ENCODE assay signal across 8 mouse cellular contexts in genomic region chr4:149650493-149651193, GRCm38 (mm10). TPM values are rescaled to one million over a fixed set of nuclear protein-coding genes. Genes with fewer than 3 reads are reported as not detected.
DNase-seq lines count a peak whose midpoint lies in the region; ATAC-seq and TF ChIP-seq lines count a peak whose summit lies in the region.

No protein-coding gene starts in this region.

- TF ChIP-seq CTCF in gastrocnemius, adult 2 months (IDR thresholded peaks at IDR 0.05) = peak; percentile 95
- TF ChIP-seq CTCF in liver, adult 2 months (IDR thresholded peaks at IDR 0.05; ENCODE audit: low read depth, low read length) = peak; percentile 71

- no peak overlapping the region for H3K27ac ChIP-seq in gastrocnemius, adult 2 months
- H3K27ac ChIP-seq in liver, adult 2 months (replicated peaks; ENCODE audit: insufficient read depth, low read depth, low read length) = no peak overlapping the region
- H3K27ac ChIP-seq in neural tube, embryonic 14.5 days (ENCODE audit: low read depth, low read length) = no peak overlapping the region

- H3K4me3 ChIP-seq in gastrocnemius, adult 2 months = no peak overlapping the region
- H3K4me3 ChIP-seq in liver, adult 2 months (ENCODE audit: insufficient read depth, low read depth, low read length) = no peak overlapping the region
- H3K4me3 ChIP-seq in neural tube, embryonic 14.5 days (ENCODE audit: low read depth, low read length) = no peak overlapping the region

- intact Hi-C loops in gastrocnemius, adult 2 months (cut with DNase I) = loop anchor here (1.0 kb wide), 1 partner anchor 60 kb away; no protein-coding TSS in a partner anchor

- no peak overlapping the region for H3K9ac ChIP-seq in liver, adult 2 months (ENCODE audit: low read depth, low read length)
- no peak overlapping the region for H3K9ac ChIP-seq in neural tube, embryonic 14.5 days (replicated peaks; ENCODE audit: low read depth, low read length)

- no peak overlapping the region for H3K4me2 ChIP-seq in neural tube, embryonic 14.5 days (ENCODE audit: low read depth, low read length)

- TF ChIP-seq POLR2A in liver, adult 2 months (IDR thresholded peaks at IDR 0.05; ENCODE audit: extremely low read depth, insufficient read depth, low read length) = no peak

- no peaks in the 10 kb centered on the region for H3K36me3 ChIP-seq in liver, adult 2 months (ENCODE audit: control insufficient read depth, insufficient read depth, low read length)
- peaks cover 48% of the 10 kb centered on the region for H3K36me3 ChIP-seq in neural tube, embryonic 14.5 days (ENCODE audit: control insufficient read depth, insufficient read depth, low read length)

- H3K27me3 ChIP-seq in liver, adult 2 months (ENCODE audit: control insufficient read depth, insufficient read depth, low read length) = no peaks in the 10 kb centered on the region
- no peaks in the 10 kb centered on the region for H3K27me3 ChIP-seq in neural tube, embryonic 14.5 days (ENCODE audit: control insufficient read depth, insufficient read depth, low read length)

- peak; percentile 50; the same call in 1 of the 2 replicates for ATAC-seq in neural tube, embryonic 14.5 days (ENCODE audit: low read depth)

- no peaks in the 10 kb centered on the region for H3K9me3 ChIP-seq in neural tube, embryonic 14.5 days (ENCODE audit: control insufficient read depth, low read length)

- H3K79me2 ChIP-seq in liver, adult 2 months (ENCODE audit: control insufficient read depth, insufficient read depth, low read length) = no peaks in the 10 kb centered on the region

- H3K4me1 ChIP-seq in liver, adult 2 months (ENCODE audit: control insufficient read depth, insufficient read depth, low read length) = no peaks in the 10 kb centered on the region
- no peaks in the 10 kb centered on the region for H3K4me1 ChIP-seq in neural tube, embryonic 14.5 days (ENCODE audit: control insufficient read depth, insufficient read depth, low read length)

- WGBS in liver, adult 2 months = 60% methylated on average over 24 of the region's 24 CpGs
- 74% methylated on average over 24 of the region's 24 CpGs for WGBS in neural tube, embryonic 14.5 days

- peak; percentile 80 for DNase-seq in layer of hippocampus, adult 11-12 months (ENCODE audit: low spot score)
- no peak for DNase-seq in layer of hippocampus, adult 9-10 months (ENCODE audit: low spot score)
- peak; percentile 75 for DNase-seq in cerebellum, adult 8-10 months
- DNase-seq in gastrocnemius, adult 2 months = peak; percentile 89
- DNase-seq in kidney, adult 9 months = peak; percentile 84
- DNase-seq in liver, adult 2 months (ENCODE audit: extremely low read depth, low read depth, low spot score) = peak; percentile 28
- DNase-seq in thymus, postnatal 0 days (ENCODE audit: low spot score) = peak; percentile 47

RNA-seq across cellular contexts. Expression of gene Pik3cd, which starts 51.7 kb away (rescaled TPM):
- 1 to 10 TPM; 8.9 to 9.1 TPM for total RNA-seq in gastrocnemius, adult 2 months (2021)
- total RNA-seq in liver, adult 2 months (2014; rRNA removed) = 2.3 and 3.0 TPM in 2 replicates
- polyA plus RNA-seq in liver, adult 2 months (2012; rRNA removed) = 1.6 and 2.2 TPM in 2 replicates
- 16.5 and 19.7 TPM in 2 replicates for polyA plus RNA-seq in neural tube, embryonic 14.5 days (2014; fragmentation: Nextera tagmentation; extraction: Ambion mirVana)
- 27.5 and 31.2 TPM in 2 replicates for polyA plus RNA-seq in thymus, postnatal 0 days (2015; fragmentation: Nextera tagmentation; extraction: Ambion mirVana)
